Mouse (Mus musculus) olfactory bulb, adult 2 months (tissue): Measurements from ENCODE around the gene Tm4sf20. TPM values are rescaled to one million over a fixed set of nuclear protein-coding genes. Genes with fewer than 3 reads are reported as not detected.

Source experiments
- H3K27ac ChIP-seq: fragments of 200-500 bp; 2 replicates; pipeline ENCODE4 v1.5.1; 2012; ENCODE audit warnings: low read depth, low read length; ENCODE audit not compliant: insufficient read depth
- H3K4me1 ChIP-seq: fragments of 200-500 bp; 2 replicates; pipeline ENCODE4 v1.6.1; 2012; ENCODE audit warnings: low read length; ENCODE audit not compliant: control insufficient read depth, insufficient read depth
- H3K4me3 ChIP-seq: fragments of 200-500 bp; 2 replicates; pipeline ENCODE4 v1.5.1; 2012; ENCODE audit warnings: mild to moderate bottlenecking, low read depth, low read length, moderate library complexity; ENCODE audit not compliant: insufficient read depth
- CTCF ChIP-seq: fragments of 200-500 bp; IDR thresholded peaks from 2 replicates; pipeline ENCODE4 v1.5.1; 2012; ENCODE audit warnings: low read depth, mild to moderate bottlenecking, low read length, moderate library complexity; ENCODE audit not compliant: insufficient read depth
- POLR2A ChIP-seq: fragments of 200-500 bp; IDR thresholded peaks from 2 replicates; pipeline ENCODE4 v1.6.1; 2012; ENCODE audit warnings: mild to moderate bottlenecking, low read depth, low read length, moderate library complexity; ENCODE audit not compliant: insufficient read depth
- WGBS: fragments of 180-500 bp; shearing (Covaris S2); methylation state at CpG from one replicate; pipeline ENCODE4 v1.1.7; 2018; 5-methylcytosine and 5-hydroxymethylcytosine counted together
- polyA plus RNA-seq: library from polyadenylated mRNA; stranded (reverse); fragments of >200 nt; gene quantifications from 2 replicates; pipeline ENCODE4 v1.2.4, GENCODE M21; 2012; ENCODE audit warnings: low replicate concordance; ENCODE audit not compliant: missing spikeins, insufficient read depth, insufficient read length

The Tm4sf20 gene
- not detected in 2 replicates for polyA plus RNA-seq

GRCm38 (mm10) chr1:82768269-82768668 is at the start of gene Tm4sf20:
Gene Tm4sf20, minus strand, starts transcription at chr1:82768461.
- Histone ChIP-seq H3K27ac (no peak within 1 kb of the TSS), H3K4me3 (no peak within 1 kb of the TSS), H3K4me1 (no peaks in the 10 kb centered on the region)
- 77% methylated on average over 5 of the region's 5 CpGs for whole genome bisulfite sequencing
- TF ChIP-seq POLR2A = no peak
- TF ChIP-seq CTCF = no peak

GRCm38 (mm10) chr1:82815941-82816716 is 47.9 kb upstream of the Tm4sf20 start:
- Histone ChIP-seq H3K4me3 (no peak overlapping the region), H3K4me1 (no peaks in the 10 kb centered on the region), H3K27ac (no peak overlapping the region)
- TF ChIP-seq CTCF (no peak), POLR2A (no peak)
- 87% methylated on average over 17 of the region's 17 CpGs for WGBS

- whole genome bisulfite sequencing = 77% methylated on average over 1 of the region's 1 CpGs
- no peak overlapping the region for H3K4me3 ChIP-seq
- no peak for TF ChIP-seq CTCF
- TF ChIP-seq POLR2A = no peak
- no peak overlapping the region for H3K27ac ChIP-seq
- H3K4me1 ChIP-seq = no peaks in the 10 kb centered on the region
These were observed 43.5 kb upstream of the Tm4sf20 start for GRCm38 (mm10) chr1:82811766-82812165.

- WGBS = 72% methylated on average over 3 of the region's 3 CpGs
- H3K4me3 ChIP-seq = no peak overlapping the region
- TF ChIP-seq POLR2A = no peak
- TF ChIP-seq CTCF = no peak
- no peaks in the 10 kb centered on the region for H3K4me1 ChIP-seq
- no peak overlapping the region for H3K27ac ChIP-seq
These were observed 40.3 kb upstream of the Tm4sf20 start for GRCm38 (mm10) chr1:82808564-82808963.

- H3K4me3 ChIP-seq = no peak overlapping the region
- no peaks in the 10 kb centered on the region for H3K4me1 ChIP-seq
- WGBS = 93% methylated on average over 7 of the region's 7 CpGs
- no peak overlapping the region for H3K27ac ChIP-seq
- TF ChIP-seq CTCF = no peak
- no peak for TF ChIP-seq POLR2A
These were observed 38.9 kb upstream of the Tm4sf20 start for GRCm38 (mm10) chr1:82807206-82807605.

- H3K4me3 ChIP-seq = no peak overlapping the region
- WGBS = 76% methylated on average over 8 of the region's 8 CpGs
These were observed 38.1 kb upstream of the Tm4sf20 start for GRCm38 (mm10) chr1:82806391-82806790.

GRCm38 (mm10) chr1:82804059-82804458 is 35.8 kb upstream of the Tm4sf20 start:
- 67% methylated on average over 1 of the region's 1 CpGs for WGBS
- Histone ChIP-seq H3K27ac (no peak overlapping the region), H3K4me3 (no peak overlapping the region), H3K4me1 (peaks cover 5% of the 10 kb centered on the region)
- TF ChIP-seq CTCF = no peak
- no peak for TF ChIP-seq POLR2A

More at GRCm38 (mm10) chr1:82806391-82806790, 38.1 kb upstream of the Tm4sf20 start:
- Histone ChIP-seq H3K27ac (no peak overlapping the region), H3K4me1 (peaks cover 2% of the 10 kb centered on the region)
- no peak for TF ChIP-seq CTCF
- no peak for TF ChIP-seq POLR2A

- Histone ChIP-seq H3K27ac (no peak overlapping the region), H3K4me1 (peaks cover 5% of the 10 kb centered on the region), H3K4me3 (no peak overlapping the region)
- TF ChIP-seq CTCF = no peak
- WGBS = 80% methylated on average over 7 of the region's 7 CpGs
These were observed 35.3 kb upstream of the Tm4sf20 start for GRCm38 (mm10) chr1:82803608-82804007.

GRCm38 (mm10) chr1:82801105-82801783 is 33.0 kb upstream of the Tm4sf20 start:
- 40% methylated on average over 12 of the region's 12 CpGs for WGBS
- TF ChIP-seq CTCF (no peak), POLR2A (no peak)
- Histone ChIP-seq H3K4me3 (no peak overlapping the region), H3K27ac (no peak overlapping the region), H3K4me1 (peaks cover 6% of the 10 kb centered on the region)
